Mouse (Mus musculus) lung, embryonic 16.5 days (tissue): Measurements from ENCODE around the gene Hivep3. TPM values are rescaled to one million over a fixed set of nuclear protein-coding genes. Genes with fewer than 3 reads are reported as not detected.

Experiments
- ATAC-seq: fragments of 200-750 bp; cut with Nextera tagmentation; 2 replicates; pipeline ENCODE4 v1.8.0; 2017; ENCODE audit warnings: low read depth, mild to moderate bottlenecking, moderate library complexity
- H3K27ac ChIP-seq: fragments of 300-500 bp; sonication (generic); 2 replicates; pipeline ENCODE4 v1.5.1; 2014; ENCODE audit warnings: mild to moderate bottlenecking, control low read depth, low read length
- H3K27me3 ChIP-seq: fragments of 300-500 bp; sonication (generic); 2 replicates; pipeline ENCODE4 v1.6.1; 2014; ENCODE audit warnings: low read depth, low read length, mixed read lengths; ENCODE audit not compliant: control insufficient read depth, insufficient read depth
- H3K36me3 ChIP-seq: fragments of 300-500 bp; sonication (generic); 2 replicates; pipeline ENCODE4 v1.6.1; 2014; ENCODE audit warnings: low read length; ENCODE audit not compliant: control insufficient read depth, insufficient read depth
- H3K4me1 ChIP-seq: fragments of 300-500 bp; sonication (generic); replicated peaks from 2 replicates; pipeline ENCODE4 v1.6.1; 2014; ENCODE audit warnings: low read length, mixed read lengths; ENCODE audit not compliant: control insufficient read depth, insufficient read depth
- H3K4me2 ChIP-seq: fragments of 300-500 bp; sonication (generic); 2 replicates; pipeline ENCODE4 v1.6.1; 2014; ENCODE audit warnings: low read depth, low read length, control low read depth
- H3K4me3 ChIP-seq: fragments of 300-500 bp; sonication (generic); 2 replicates; pipeline ENCODE4 v1.5.1; 2014; ENCODE audit warnings: mild to moderate bottlenecking, low read length, control low read depth
- H3K9ac ChIP-seq: fragments of 300-500 bp; sonication (generic); 2 replicates; pipeline ENCODE4 v1.6.1; 2014; ENCODE audit warnings: low read length, control low read depth
- H3K9me3 ChIP-seq: fragments of 300-500 bp; sonication (generic); 2 replicates; pipeline ENCODE4 v1.6.1; 2016; ENCODE audit warnings: low read length; ENCODE audit not compliant: control insufficient read depth
- WGBS: fragments of 180-500 bp; shearing (Covaris S2); extraction: QIAGEN DNeasy Blood & Tissue Kit; methylation state at CpG from one replicate; pipeline ENCODE4 v1.1.7; 2014; 5-methylcytosine and 5-hydroxymethylcytosine counted together
- polyA plus RNA-seq: library from polyadenylated mRNA; unstranded; fragments of >200 nt; fragmentation: Nextera tagmentation; extraction: Ambion mirVana; gene quantifications from 2 replicates; pipeline ENCODE4 v1.2.1, GENCODE M21; 2015

Gene Hivep3
- polyA plus RNA-seq, 1 experiment from 2014 or later = 30.3 TPM

DNA sequence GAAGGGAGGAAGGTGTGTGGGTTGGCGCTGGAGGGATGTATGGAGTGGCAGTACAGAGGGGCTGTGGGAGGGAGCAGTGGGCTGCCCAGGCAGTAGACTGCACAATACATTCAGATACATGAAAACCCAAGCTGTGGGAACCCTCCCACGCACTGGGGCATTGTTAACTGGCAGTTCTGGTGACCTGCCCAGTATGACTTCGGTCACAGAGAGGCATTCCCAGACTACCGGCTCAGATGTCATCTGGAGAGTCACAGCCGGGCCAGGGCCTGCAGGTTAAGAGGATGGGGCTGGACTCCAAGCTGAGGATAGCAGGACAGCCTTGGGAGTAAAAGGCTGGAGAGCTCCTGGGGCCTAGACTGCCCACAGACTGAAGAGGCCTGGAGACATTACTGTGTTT is 265.3 kb downstream of the Hivep3 start:
- no peak overlapping the region for H3K4me3 ChIP-seq
- ATAC-seq = no peak

DNA sequence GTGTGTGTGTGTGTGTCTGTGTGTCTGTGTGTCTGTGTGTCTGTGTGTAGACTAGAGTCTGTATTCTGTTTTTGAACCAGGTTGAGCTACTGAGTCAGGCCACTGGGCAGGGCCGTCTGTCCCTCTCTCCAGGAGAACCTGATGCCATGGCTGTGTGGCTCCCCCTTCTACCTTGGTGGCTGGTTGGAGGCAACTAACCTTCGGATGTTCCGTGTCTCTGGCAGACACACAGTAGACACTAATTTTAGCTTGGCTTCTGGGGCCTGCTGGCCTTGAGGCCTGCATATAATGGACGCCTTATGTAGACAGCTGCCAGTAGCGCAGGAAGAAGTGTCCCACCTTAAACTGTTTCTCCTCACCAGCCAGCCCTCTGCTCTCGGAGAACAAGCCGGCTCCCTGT is 267.3 kb downstream of the Hivep3 start:
- H3K9ac ChIP-seq = no peak overlapping the region
- no peak for ATAC-seq

More for the DNA sequence above, 265.3 kb downstream of the Hivep3 start:
- 64% methylated on average over 5 of the region's 5 CpGs for WGBS
- H3K27me3 ChIP-seq = no peaks in the 10 kb centered on the region
- no peaks in the 10 kb centered on the region for H3K36me3 ChIP-seq
- no peak overlapping the region for H3K27ac ChIP-seq
- no peak overlapping the region for H3K9ac ChIP-seq
- no peak overlapping the region for H3K4me2 ChIP-seq
- H3K4me1 ChIP-seq = no peaks in the 10 kb centered on the region
- no peaks in the 10 kb centered on the region for H3K9me3 ChIP-seq

DNA sequence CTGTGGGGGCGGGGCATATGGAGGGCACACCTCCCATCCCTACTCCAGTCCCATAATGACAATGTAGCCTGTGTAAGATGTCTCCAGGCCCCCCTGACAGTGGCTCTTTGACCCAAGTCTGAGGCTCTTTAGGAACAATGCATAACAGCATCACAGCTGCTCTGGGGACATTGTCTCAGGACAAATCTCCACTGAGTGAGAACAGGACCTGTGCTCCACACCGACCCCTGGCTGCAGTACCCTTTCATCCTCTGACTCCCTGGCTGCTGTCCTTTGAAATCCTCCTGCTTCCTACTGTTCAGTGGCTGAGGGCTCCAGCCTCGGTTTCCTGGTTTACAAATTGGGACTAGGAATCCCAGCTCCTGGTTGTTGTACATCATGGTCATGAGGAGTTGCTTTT is 269.4 kb downstream of the Hivep3 start:
- Histone ChIP-seq H3K36me3 (no peaks in the 10 kb centered on the region), H3K27ac (no peak overlapping the region), H3K27me3 (no peaks in the 10 kb centered on the region), H3K9ac (no peak overlapping the region), H3K4me1 (peaks cover 5% of the 10 kb centered on the region; the same call in 1 of the 2 replicates), H3K9me3 (no peaks in the 10 kb centered on the region), H3K4me2 (no peak overlapping the region), H3K4me3 (no peak overlapping the region)
- no peak for ATAC-seq
- WGBS = 41% methylated on average over 3 of the region's 3 CpGs

More for the DNA sequence above, 267.3 kb downstream of the Hivep3 start:
- Histone ChIP-seq H3K9me3 (no peaks in the 10 kb centered on the region), H3K27ac (no peak overlapping the region), H3K4me1 (no peaks in the 10 kb centered on the region), H3K4me3 (no peak overlapping the region), H3K4me2 (no peak overlapping the region), H3K36me3 (no peaks in the 10 kb centered on the region), H3K27me3 (no peaks in the 10 kb centered on the region)
- WGBS = 47% methylated on average over 7 of the region's 7 CpGs

DNA sequence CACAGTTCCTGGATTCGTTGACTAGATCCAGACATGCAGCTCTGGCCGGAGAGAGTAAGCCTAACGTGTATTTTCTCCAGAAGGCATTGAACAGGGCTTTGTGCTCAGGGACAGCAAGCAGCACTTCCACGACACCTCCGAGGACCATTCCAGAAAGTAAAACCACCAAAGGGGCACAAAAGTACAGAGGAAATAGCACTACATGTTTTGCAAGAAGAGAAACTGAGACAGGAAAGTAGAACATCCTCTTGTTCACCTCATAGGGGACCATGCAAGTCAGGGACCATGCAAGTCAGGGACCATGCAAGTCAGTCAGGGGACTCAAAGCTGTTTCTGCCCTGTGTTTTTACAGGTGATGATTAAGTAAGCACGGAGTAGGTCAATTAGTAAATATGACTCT is 272.5 kb downstream of the Hivep3 start:
- no peak for ATAC-seq
- Histone ChIP-seq H3K4me1 (peaks cover 5% of the 10 kb centered on the region; the same call in 1 of the 2 replicates), H3K27ac (no peak overlapping the region), H3K9me3 (no peaks in the 10 kb centered on the region), H3K4me3 (no peak overlapping the region), H3K36me3 (no peaks in the 10 kb centered on the region), H3K4me2 (no peak overlapping the region), H3K9ac (no peak overlapping the region), H3K27me3 (no peaks in the 10 kb centered on the region)
- WGBS = 66% methylated on average over 6 of the region's 6 CpGs

DNA sequence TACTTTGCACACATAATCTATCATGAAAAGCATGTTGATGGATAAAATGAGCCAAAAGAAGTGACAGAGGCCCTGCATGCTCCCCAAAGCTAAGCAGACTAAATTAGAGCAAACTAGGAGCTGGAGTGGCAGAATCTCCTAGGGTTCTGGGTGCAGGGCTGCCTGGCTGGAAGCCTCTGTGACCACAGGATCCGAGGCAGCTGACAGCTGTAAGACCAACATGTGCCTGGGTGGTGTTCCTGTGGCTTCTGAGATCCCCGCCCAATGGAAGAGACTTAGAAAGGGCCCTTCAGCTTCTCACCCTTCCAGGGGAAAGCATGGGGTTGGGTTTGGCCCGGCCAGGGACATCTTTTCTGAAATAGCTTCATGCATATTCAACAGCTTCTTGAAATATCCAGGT is 274.3 kb downstream of the Hivep3 start:
- 46% methylated on average over 3 of the region's 3 CpGs for WGBS

DNA sequence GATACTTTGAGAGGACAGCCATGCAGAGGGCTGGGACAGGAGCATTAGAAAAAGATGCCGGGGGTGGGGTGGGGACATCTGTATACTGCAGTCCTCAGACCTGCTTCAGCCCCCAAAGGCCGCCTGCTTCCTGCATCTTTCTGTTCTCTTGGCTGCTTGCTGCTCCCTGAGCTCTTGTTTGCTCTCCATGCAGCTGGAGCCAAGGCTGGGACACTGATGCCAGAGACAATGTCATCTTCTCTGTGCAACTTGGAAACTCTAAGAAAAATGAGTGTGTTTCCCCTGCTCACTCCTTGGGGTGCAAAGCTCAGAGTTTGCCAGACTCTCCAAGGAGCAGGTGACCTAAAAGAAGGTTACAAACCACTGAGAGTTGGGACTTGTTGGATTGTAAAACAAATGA is 275.6 kb downstream of the Hivep3 start:
- 67% methylated on average over 2 of the region's 2 CpGs for WGBS
- H3K4me2 ChIP-seq = no peak overlapping the region
- no peak overlapping the region for H3K9ac ChIP-seq
- no peaks in the 10 kb centered on the region for H3K27me3 ChIP-seq
- H3K36me3 ChIP-seq = no peaks in the 10 kb centered on the region
- peaks cover 5% of the 10 kb centered on the region; the same call in 1 of the 2 replicates for H3K4me1 ChIP-seq
- H3K9me3 ChIP-seq = no peaks in the 10 kb centered on the region
- no peak for ATAC-seq
- no peak overlapping the region for H3K4me3 ChIP-seq
- H3K27ac ChIP-seq = no peak overlapping the region

More for the DNA sequence above, 274.3 kb downstream of the Hivep3 start:
- H3K4me2 ChIP-seq = no peak overlapping the region
- no peak overlapping the region for H3K4me3 ChIP-seq
- H3K4me1 ChIP-seq = peaks cover 5% of the 10 kb centered on the region; the same call in 1 of the 2 replicates
- H3K27me3 ChIP-seq = no peaks in the 10 kb centered on the region
- H3K36me3 ChIP-seq = no peaks in the 10 kb centered on the region
- H3K9me3 ChIP-seq = no peaks in the 10 kb centered on the region
- peak; percentile 26; the same call in 1 of the 2 replicates for ATAC-seq
- H3K9ac ChIP-seq = no peak overlapping the region
- H3K27ac ChIP-seq = no peak overlapping the region

DNA sequence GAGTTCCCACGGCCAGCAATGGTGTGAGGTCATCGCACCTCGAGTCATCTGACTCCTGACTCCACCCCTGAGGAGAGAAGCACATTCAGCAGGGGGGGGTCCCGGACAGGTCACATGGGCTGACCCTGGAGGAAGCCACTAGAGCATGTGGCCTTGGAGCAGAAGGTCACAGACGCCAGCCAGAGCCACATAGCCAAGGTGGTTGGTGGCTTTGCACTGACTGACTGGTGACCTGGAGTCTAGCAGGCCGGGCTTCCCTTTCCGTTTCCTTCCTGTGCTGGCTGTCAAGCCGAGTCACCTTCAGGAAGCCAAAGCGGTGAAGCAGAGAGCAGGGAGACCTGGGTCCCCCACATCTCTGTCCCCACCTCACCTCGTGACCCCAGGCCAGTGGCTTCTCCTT is 278.2 kb downstream of the Hivep3 start:
- Histone ChIP-seq H3K4me2 (no peak overlapping the region), H3K4me3 (no peak overlapping the region), H3K9ac (no peak overlapping the region), H3K36me3 (no peaks in the 10 kb centered on the region), H3K27me3 (no peaks in the 10 kb centered on the region), H3K27ac (no peak overlapping the region), H3K9me3 (no peaks in the 10 kb centered on the region), H3K4me1 (peaks cover 5% of the 10 kb centered on the region; the same call in 1 of the 2 replicates)
- 59% methylated on average over 10 of the region's 10 CpGs for WGBS
- 0 out of 2 replicates have a peak, but pooled peaks have one; percentile 24 for ATAC-seq

DNA sequence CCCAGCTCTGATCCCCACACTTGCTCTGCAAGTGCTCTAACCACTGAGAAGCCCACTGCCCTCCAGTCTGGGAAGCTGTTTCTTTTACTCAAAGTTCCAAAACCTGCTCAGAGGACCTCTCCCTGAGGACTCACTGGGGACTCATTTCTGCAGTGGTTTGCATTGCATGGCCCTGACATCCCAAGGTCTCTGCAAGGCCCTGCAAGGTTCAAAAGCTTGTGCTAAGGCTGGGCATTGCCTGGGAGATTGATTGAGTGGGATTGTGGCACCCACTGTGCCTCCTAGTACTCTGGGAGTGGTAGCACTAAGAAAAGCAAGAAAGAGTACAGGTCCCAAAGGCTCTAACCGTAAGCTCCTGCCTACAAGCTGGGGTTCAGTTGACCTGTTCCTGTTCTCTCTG is 279.3 kb downstream of the Hivep3 start:
- Histone ChIP-seq H3K4me3 (no peak overlapping the region), H3K4me1 (no peaks in the 10 kb centered on the region), H3K27me3 (no peaks in the 10 kb centered on the region), H3K36me3 (no peaks in the 10 kb centered on the region), H3K4me2 (no peak overlapping the region), H3K9ac (no peak overlapping the region), H3K27ac (no peak overlapping the region), H3K9me3 (no peaks in the 10 kb centered on the region)
- 86% methylated on average over 1 of the region's 1 CpGs for WGBS
- no peak for ATAC-seq

DNA sequence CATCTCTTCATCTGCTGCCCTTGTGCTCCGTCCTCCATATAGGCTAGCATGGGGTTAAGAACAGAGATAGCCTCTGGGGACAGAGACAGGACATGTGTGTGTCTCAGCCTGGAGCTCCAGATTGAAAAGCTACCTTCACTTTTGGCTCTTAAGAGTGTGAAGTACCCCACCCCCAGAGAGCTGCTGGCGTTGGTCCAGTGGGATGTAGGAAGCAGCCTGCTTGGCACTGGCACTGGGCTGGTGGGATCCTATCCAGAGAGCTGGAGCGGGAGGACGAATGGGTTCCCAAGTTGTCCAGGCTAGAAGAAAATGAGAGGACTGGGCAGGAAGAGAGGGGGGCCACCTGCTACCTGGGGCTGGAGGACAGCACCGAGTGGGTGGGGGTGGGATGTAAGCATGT is 284.8 kb downstream of the Hivep3 start:
- H3K9me3 ChIP-seq = no peaks in the 10 kb centered on the region
- H3K4me1 ChIP-seq = peaks cover 4% of the 10 kb centered on the region
- no peaks in the 10 kb centered on the region for H3K36me3 ChIP-seq
- H3K9ac ChIP-seq = no peak overlapping the region
- no peak overlapping the region for H3K4me2 ChIP-seq
- H3K27me3 ChIP-seq = no peaks in the 10 kb centered on the region
- 70% methylated on average over 5 of the region's 5 CpGs for WGBS
- no peak overlapping the region for H3K4me3 ChIP-seq
- ATAC-seq = no peak
- no peak overlapping the region for H3K27ac ChIP-seq

DNA sequence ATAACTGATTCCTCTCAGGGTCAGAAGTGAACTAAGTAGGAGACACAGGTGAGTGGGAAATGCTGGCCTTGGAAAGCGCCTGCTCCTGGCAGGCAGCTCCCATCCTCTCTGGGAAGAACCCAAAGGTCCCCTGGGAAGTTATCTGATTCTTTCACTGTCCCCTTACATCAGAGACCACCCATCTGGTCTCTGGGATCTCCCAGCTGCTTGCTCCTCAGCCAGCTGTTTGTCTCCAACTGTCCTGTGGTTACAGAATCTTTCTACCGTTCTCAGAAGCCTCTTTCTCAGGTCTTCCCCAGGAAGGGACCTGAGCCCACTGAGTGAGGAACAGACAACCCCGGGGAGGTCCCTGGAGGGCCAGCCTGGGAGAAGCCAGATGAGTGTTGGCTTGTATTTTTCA is 288.8 kb downstream of the Hivep3 start:
- H3K27me3 ChIP-seq = no peaks in the 10 kb centered on the region
- H3K4me3 ChIP-seq = no peak overlapping the region
- no peak overlapping the region for H3K9ac ChIP-seq
- no peak overlapping the region for H3K4me2 ChIP-seq
- H3K4me1 ChIP-seq = peaks cover 7% of the 10 kb centered on the region
- ATAC-seq = no peak
- H3K9me3 ChIP-seq = no peaks in the 10 kb centered on the region
- WGBS = 50% methylated on average over 3 of the region's 3 CpGs
- no peak overlapping the region for H3K27ac ChIP-seq
- no peaks in the 10 kb centered on the region for H3K36me3 ChIP-seq
